ENCODE assay signal across 11 mouse cellular contexts in the genomic region with DNA sequence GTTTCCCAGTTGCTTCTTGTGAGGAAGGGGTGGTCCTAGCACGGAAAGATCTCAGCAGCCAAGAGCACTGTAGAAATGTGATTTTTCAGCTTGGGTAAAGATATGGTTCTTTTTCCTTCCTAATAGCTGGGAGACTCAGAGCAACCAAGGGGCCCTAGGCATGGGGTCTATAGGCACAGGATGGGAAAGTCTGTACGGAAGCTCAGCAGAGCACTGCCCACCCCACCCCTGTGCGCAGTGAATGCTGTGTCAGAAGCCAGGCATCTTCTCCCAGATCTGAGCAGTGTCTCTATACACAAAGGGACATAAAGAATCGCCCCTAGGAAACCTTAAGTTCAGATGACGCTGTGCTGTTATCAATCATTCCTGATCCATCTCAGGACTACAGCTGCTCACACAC. TPM values are rescaled to one million over a fixed set of nuclear protein-coding genes. Genes with fewer than 3 reads are reported as not detected.
DNase-seq lines count a peak whose midpoint lies in the region; ATAC-seq and TF ChIP-seq lines count a peak whose summit lies in the region.
"Had no signal": no experiment of that assay in that cellular context is flagged by ENCODE, and none has a peak within 500 bp of the region (broad histone marks: within the 10 kb centered on the region; RNA-seq: fewer than 3 reads in every experiment).

No protein-coding gene starts in this region.

- H3K9ac ChIP-seq in forebrain, embryonic 12.5 days, result no peak overlapping the region
- no peak overlapping the region for H3K9ac ChIP-seq in forebrain, postnatal 0 days
- H3K9ac ChIP-seq in limb, embryonic 12.5 days (replicated peaks), result 0 out of 2 replicates have a peak overlapping the region, but pooled peaks have one; percentile 4
- H3K9ac ChIP-seq in hindbrain, postnatal 0 days (replicated peaks; ENCODE audit: low read length), result no peak overlapping the region
- no peak overlapping the region for H3K9ac ChIP-seq in neural tube, embryonic 12.5 days
- H3K9ac ChIP-seq: heart, embryonic 12.5 days; liver, embryonic 13.5 days had no signal

- H3K4me3 ChIP-seq in forebrain, embryonic 12.5 days (replicated peaks), result no peak overlapping the region
- H3K4me3 ChIP-seq in forebrain, postnatal 0 days (ENCODE audit: low read depth, low read length), result no peak overlapping the region
- H3K4me3 ChIP-seq in limb, embryonic 12.5 days (replicated peaks), result no peak overlapping the region
- H3K4me3 ChIP-seq in limb, embryonic 10.5 days, result no peak overlapping the region
- no peak overlapping the region for H3K4me3 ChIP-seq in hindbrain, postnatal 0 days (ENCODE audit: low read length)
- no peak overlapping the region for H3K4me3 ChIP-seq in neural tube, embryonic 12.5 days
- H3K4me3 ChIP-seq: erythroblast, embryonic 14.5 days; heart, embryonic 12.5 days; liver, embryonic 13.5 days had no signal

- H3K27me3 ChIP-seq in forebrain, embryonic 12.5 days, result peaks cover 14% of the 10 kb centered on the region; the same call in 1 of the 2 replicates
- no peaks in the 10 kb centered on the region for H3K27me3 ChIP-seq in forebrain, postnatal 0 days (ENCODE audit: insufficient read depth, low read length)
- H3K27me3 ChIP-seq in limb, embryonic 12.5 days, result peaks cover 7% of the 10 kb centered on the region; the same call in 1 of the 2 replicates
- H3K27me3 ChIP-seq in limb, embryonic 10.5 days (ENCODE audit: low read depth, poor library complexity, severe bottlenecking), result peaks cover 5% of the 10 kb centered on the region; the same call in 1 of the 2 replicates
- H3K27me3 ChIP-seq in hindbrain, postnatal 0 days (ENCODE audit: insufficient read depth, low read length), result no peaks in the 10 kb centered on the region
- H3K27me3 ChIP-seq in neural tube, embryonic 12.5 days (replicated peaks), result no peaks in the 10 kb centered on the region

- ATAC-seq in forebrain, embryonic 12.5 days (ENCODE audit: low FRiP score), result 0 out of 2 replicates have a peak, but pooled peaks have one; percentile 28
- ATAC-seq in forebrain, postnatal 0 days, result no peak; the same call in 1 of the 2 replicates
- ATAC-seq in limb, embryonic 12.5 days (ENCODE audit: insufficient number of reproducible peaks, insufficient read depth, low FRiP score, low TSS enrichment, low read depth), result no peak; the same call in 1 of the 2 replicates
- peak; percentile 19 for ATAC-seq in hindbrain, postnatal 0 days
- peak; percentile 48; the same call in 1 of the 2 replicates for ATAC-seq in neural tube, embryonic 12.5 days (ENCODE audit: low FRiP score, low read depth)
- no peak for ATAC-seq in erythroblast, adult 5-6 weeks (replicated peaks; ENCODE audit: low FRiP score, poor library complexity, severe bottlenecking)

- H3K4me2 ChIP-seq in forebrain, embryonic 12.5 days, result no peak overlapping the region
- H3K4me2 ChIP-seq in forebrain, postnatal 0 days (ENCODE audit: low read depth), result no peak overlapping the region
- peak overlapping the region; percentile 26 for H3K4me2 ChIP-seq in limb, embryonic 12.5 days
- 0 out of 2 replicates have a peak overlapping the region, but pooled peaks have one; percentile 14 for H3K4me2 ChIP-seq in hindbrain, postnatal 0 days (ENCODE audit: low read depth, low read length)
- peak overlapping the region; percentile 22; the same call in 1 of the 2 replicates for H3K4me2 ChIP-seq in neural tube, embryonic 12.5 days (replicated peaks)
- H3K4me2 ChIP-seq: heart, embryonic 12.5 days; liver, embryonic 13.5 days had no signal

- H3K4me1 ChIP-seq in forebrain, embryonic 12.5 days, result peaks cover 22% of the 10 kb centered on the region
- H3K4me1 ChIP-seq in forebrain, postnatal 0 days (ENCODE audit: insufficient read depth), result peaks cover 4% of the 10 kb centered on the region; the same call in 1 of the 2 replicates
- peaks cover 20% of the 10 kb centered on the region; the same call in 1 of the 2 replicates for H3K4me1 ChIP-seq in limb, embryonic 12.5 days (replicated peaks)
- H3K4me1 ChIP-seq in limb, embryonic 10.5 days, result peaks cover 20% of the 10 kb centered on the region
- H3K4me1 ChIP-seq in hindbrain, postnatal 0 days (ENCODE audit: insufficient read depth, low read length), result no peaks in the 10 kb centered on the region; the same call in 1 of the 2 replicates
- peaks cover 5% of the 10 kb centered on the region; the same call in 1 of the 2 replicates for H3K4me1 ChIP-seq in neural tube, embryonic 12.5 days
- H3K4me1 ChIP-seq: liver, embryonic 13.5 days had no signal

- no peaks in the 10 kb centered on the region for H3K9me3 ChIP-seq in forebrain, embryonic 12.5 days
- H3K9me3 ChIP-seq in forebrain, postnatal 0 days (ENCODE audit: low read length), result no peaks in the 10 kb centered on the region
- H3K9me3 ChIP-seq in limb, embryonic 12.5 days, result no peaks in the 10 kb centered on the region
- H3K9me3 ChIP-seq in limb, embryonic 10.5 days (replicated peaks), result no peaks in the 10 kb centered on the region
- H3K9me3 ChIP-seq in hindbrain, postnatal 0 days (ENCODE audit: low read length), result no peaks in the 10 kb centered on the region
- H3K9me3 ChIP-seq in neural tube, embryonic 12.5 days, result no peaks in the 10 kb centered on the region
- H3K9me3 ChIP-seq: heart, embryonic 12.5 days; liver, embryonic 13.5 days had no signal

- H3K36me3 ChIP-seq in forebrain, embryonic 12.5 days (replicated peaks), result no peaks in the 10 kb centered on the region
- no peaks in the 10 kb centered on the region for H3K36me3 ChIP-seq in forebrain, postnatal 0 days (ENCODE audit: insufficient read depth)
- no peaks in the 10 kb centered on the region for H3K36me3 ChIP-seq in limb, embryonic 12.5 days
- H3K36me3 ChIP-seq in limb, embryonic 10.5 days, result no peaks in the 10 kb centered on the region
- no peaks in the 10 kb centered on the region for H3K36me3 ChIP-seq in hindbrain, postnatal 0 days (ENCODE audit: insufficient read depth, low read length)
- no peaks in the 10 kb centered on the region for H3K36me3 ChIP-seq in neural tube, embryonic 12.5 days
- H3K36me3 ChIP-seq: heart, embryonic 12.5 days; liver, embryonic 13.5 days had no signal

- no peak overlapping the region for H3K27ac ChIP-seq in forebrain, embryonic 12.5 days
- H3K27ac ChIP-seq in forebrain, postnatal 0 days (ENCODE audit: low read depth, low read length), result no peak overlapping the region
- no peak overlapping the region for H3K27ac ChIP-seq in limb, embryonic 12.5 days
- H3K27ac ChIP-seq in limb, embryonic 10.5 days, result no peak overlapping the region
- no peak overlapping the region for H3K27ac ChIP-seq in hindbrain, postnatal 0 days
- H3K27ac ChIP-seq in neural tube, embryonic 12.5 days, result no peak overlapping the region
- H3K27ac ChIP-seq: liver, embryonic 13.5 days had no signal

- TF ChIP-seq CTCF in forebrain, postnatal 0 days (IDR thresholded peaks at IDR 0.05; ENCODE audit: low read depth), result no peak
- no peak for TF ChIP-seq CTCF in hindbrain, postnatal 0 days (IDR thresholded peaks at IDR 0.05; ENCODE audit: low read depth)

- WGBS in forebrain, embryonic 12.5 days, result 77% methylated on average over 5 of the region's 5 CpGs
- WGBS in forebrain, postnatal 0 days, result 77% methylated on average over 5 of the region's 5 CpGs
- WGBS in limb, embryonic 12.5 days, result 70% methylated on average over 5 of the region's 5 CpGs
- WGBS in limb, embryonic 10.5 days, result 67% methylated on average over 5 of the region's 5 CpGs
- 57% methylated on average over 5 of the region's 5 CpGs for whole genome bisulfite sequencing in hindbrain, postnatal 0 days
- 58% methylated on average over 5 of the region's 5 CpGs for WGBS in neural tube, embryonic 12.5 days

- no peak for DNase-seq in forebrain, postnatal 0 days
- no peak for DNase-seq in limb, embryonic 10.5 days (ENCODE audit: low spot score)
- no peak for DNase-seq in hindbrain, postnatal 0 days (ENCODE audit: low spot score)
- no peak for DNase-seq in natural killer cell, adult 2 months (ENCODE audit: low spot score in 2 of 2)
- DNase-seq: liver, embryonic 13.5 days had no signal

RNA-seq across cellular contexts. Expression of gene Smim20, which starts 59.6 kb away (rescaled TPM):
- polyA plus RNA-seq in forebrain, embryonic 12.5 days (2016; fragmentation: Nextera tagmentation; extraction: Ambion mirVana), result 58.2 and 59.1 TPM in 2 replicates
- 45.0 and 53.1 TPM in 2 replicates for total RNA-seq in forebrain, postnatal 0 days (2014; rRNA removed)
- 75.2 and 82.4 TPM in 2 replicates for polyA plus RNA-seq in forebrain, postnatal 0 days (2015; fragmentation: Nextera tagmentation; extraction: Ambion mirVana)
- polyA plus RNA-seq in limb, embryonic 12.5 days (2016; fragmentation: Nextera tagmentation; extraction: Ambion mirVana), result 65.6 and 66.0 TPM in 2 replicates
- 59.0 and 62.6 TPM in 2 replicates for polyA plus RNA-seq in limb, embryonic 10.5 days (2016; fragmentation: Nextera tagmentation; extraction: Ambion mirVana)
- 42.8 and 57.1 TPM in 2 replicates for total RNA-seq in hindbrain, postnatal 0 days (2014; rRNA removed)
- polyA plus RNA-seq in hindbrain, postnatal 0 days (2015; fragmentation: Nextera tagmentation; extraction: Ambion mirVana), result 88.3 and 94.8 TPM in 2 replicates
- 65.6 and 75.6 TPM in 2 replicates for polyA plus RNA-seq in neural tube, embryonic 12.5 days (2016; fragmentation: Nextera tagmentation; extraction: Ambion mirVana)
- 6.0 and 34.3 TPM in 2 replicates for total RNA-seq in erythroblast, adult 5-6 weeks (2015; ENCODE audit: low replicate concordance)
- 7.5 and 10.6 TPM in 2 replicates for total RNA-seq in erythroblast, adult 5-6 weeks (2017; ENCODE audit: low replicate concordance)

Comparison
In these comparisons a context has a peak if more than half of its experiments do, and no peak if none do; other contexts are left out.
1. ATAC-seq: peak in forebrain, embryonic 12.5 days (single experiment), hindbrain, postnatal 0 days (single experiment) and neural tube, embryonic 12.5 days (single experiment); none in forebrain, postnatal 0 days (single experiment), limb, embryonic 12.5 days (single experiment) and erythroblast, adult 5-6 weeks (single experiment).
2. H3K4me2 ChIP-seq: peak in limb, embryonic 12.5 days (single experiment), hindbrain, postnatal 0 days (single experiment) and neural tube, embryonic 12.5 days (single experiment); none in forebrain, embryonic 12.5 days (single experiment) and forebrain, postnatal 0 days (single experiment).